Mouse (Mus musculus) neural tube, embryonic 13.5 days (tissue): Measurements from ENCODE around the gene Hpdl. TPM values are rescaled to one million over a fixed set of nuclear protein-coding genes. Genes with fewer than 3 reads are reported as not detected.

Source experiments
- ATAC-seq: fragments of 200-750 bp; cut with Nextera tagmentation; 2 replicates; pipeline ENCODE4 v1.8.0; 2017; ENCODE audit warnings: low read depth, mild to moderate bottlenecking, moderate TSS enrichment, moderate library complexity
- H3K27ac ChIP-seq: fragments of 300-500 bp; sonication (generic); replicated peaks from 2 replicates; pipeline ENCODE4 v1.5.1; 2015; ENCODE audit warnings: moderate library complexity, mild to moderate bottlenecking, inconsistent platforms
- H3K27me3 ChIP-seq: fragments of 300-500 bp; sonication (generic); 2 replicates; pipeline ENCODE4 v1.6.1; 2015; ENCODE audit warnings: mild to moderate bottlenecking, inconsistent platforms
- H3K36me3 ChIP-seq: fragments of 300-500 bp; sonication (generic); 2 replicates; pipeline ENCODE4 v1.6.1; 2015; ENCODE audit warnings: mild to moderate bottlenecking, inconsistent platforms
- H3K4me1 ChIP-seq: fragments of 300-500 bp; sonication (generic); replicated peaks from 2 replicates; pipeline ENCODE4 v1.6.1; 2015; ENCODE audit warnings: inconsistent platforms
- H3K4me2 ChIP-seq: fragments of 300-500 bp; sonication (generic); 2 replicates; pipeline ENCODE4 v1.6.1; 2015; ENCODE audit warnings: inconsistent platforms, mild to moderate bottlenecking, moderate library complexity
- H3K4me3 ChIP-seq: fragments of 300-500 bp; sonication (generic); 2 replicates; pipeline ENCODE4 v1.5.1; 2015; ENCODE audit warnings: mild to moderate bottlenecking, inconsistent platforms
- H3K9ac ChIP-seq: fragments of 300-500 bp; sonication (generic); 2 replicates; pipeline ENCODE4 v1.6.1; 2015; ENCODE audit warnings: moderate library complexity, mild to moderate bottlenecking, inconsistent platforms
- H3K9me3 ChIP-seq: fragments of 300-500 bp; sonication (generic); 2 replicates; pipeline ENCODE4 v1.6.1; 2016; ENCODE audit warnings: inconsistent platforms
- WGBS: fragments of 180-500 bp; shearing (Covaris S2); methylation state at CpG from one replicate; pipeline ENCODE4 v1.1.7; 2015; 5-methylcytosine and 5-hydroxymethylcytosine counted together
- polyA plus RNA-seq: library from polyadenylated mRNA; unstranded; fragments of >200 nt; fragmentation: Nextera tagmentation; extraction: Ambion mirVana; gene quantifications from 2 replicates; pipeline ENCODE4 v1.2.1, GENCODE M21; 2015

Hpdl gene
- polyA plus RNA-seq, 1 experiment from 2014 or later = 2.7 TPM

- H3K4me2 ChIP-seq = no peak overlapping the region
- WGBS = 2% methylated on average over 4 of the region's 4 CpGs
- 0 out of 2 replicates have a peak overlapping the region, but pooled peaks have one; percentile 2 for H3K9ac ChIP-seq
- H3K9me3 ChIP-seq = no peaks in the 10 kb centered on the region
- no peaks in the 10 kb centered on the region for H3K27me3 ChIP-seq
- H3K27ac ChIP-seq = no peak overlapping the region
- no peak for ATAC-seq
- H3K36me3 ChIP-seq = no peaks in the 10 kb centered on the region
- no peak overlapping the region for H3K4me3 ChIP-seq
- peaks cover 38% of the 10 kb centered on the region for H3K4me1 ChIP-seq
These were observed 6.3 kb upstream of the Hpdl start for GRCm38 (mm10) chr4:116827819-116828218.

GRCm38 (mm10) chr4:116824541-116825004 is 3.1 kb upstream of the Hpdl start:
- Histone ChIP-seq H3K36me3 (no peaks in the 10 kb centered on the region), H3K9ac (peak overlapping the region; percentile 73), H3K4me3 (peak overlapping the region; percentile 51), H3K4me1 (peaks cover 38% of the 10 kb centered on the region), H3K9me3 (no peaks in the 10 kb centered on the region), H3K27me3 (peaks cover 23% of the 10 kb centered on the region), H3K27ac (peak overlapping the region; percentile 80), H3K4me2 (peak overlapping the region; percentile 64)
- peak; percentile 60 for ATAC-seq
- 2% methylated on average over 29 of the region's 29 CpGs for WGBS

DNA sequence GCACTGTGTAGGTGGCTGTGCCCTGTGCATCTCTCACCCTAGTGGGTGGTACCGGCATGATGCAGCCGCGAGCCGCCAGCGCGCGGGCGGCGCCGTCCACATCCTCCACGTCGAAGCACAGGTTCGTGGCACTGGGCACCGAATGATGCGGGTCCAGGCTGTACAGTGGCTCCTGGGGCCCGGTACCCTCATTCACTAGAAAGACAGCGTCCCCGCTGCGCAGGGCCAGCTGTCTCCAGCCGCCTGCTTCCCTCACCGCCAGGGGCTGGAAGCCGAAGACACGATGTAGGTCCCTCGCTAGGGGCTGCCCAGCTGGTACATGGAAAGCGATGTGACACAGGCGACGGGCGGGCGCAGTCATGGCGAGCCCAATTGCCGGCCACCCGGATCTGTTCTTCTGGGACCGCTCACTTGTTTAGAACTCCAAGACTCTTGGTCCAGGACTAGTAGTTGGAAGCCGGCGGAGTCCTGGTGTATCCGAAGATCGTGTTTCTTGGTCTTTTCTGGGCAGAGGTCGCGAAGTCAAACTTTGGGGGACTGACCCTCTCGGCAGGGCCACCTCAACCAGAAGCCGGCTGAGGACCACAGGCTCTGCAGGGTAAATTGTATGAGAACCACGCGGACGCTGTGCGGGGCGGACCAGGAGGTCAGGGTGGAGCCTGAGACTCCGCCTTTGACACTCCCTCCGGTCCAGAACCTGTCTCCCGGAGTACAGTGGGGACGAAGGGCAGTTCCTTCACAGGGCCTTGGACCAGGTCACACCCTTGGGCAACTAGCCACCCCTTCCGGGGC is 409 bp downstream of the Hpdl start:
- H3K9me3 ChIP-seq = no peaks in the 10 kb centered on the region
- H3K4me1 ChIP-seq = peaks cover 29% of the 10 kb centered on the region
- ATAC-seq = peak; percentile 65
- H3K36me3 ChIP-seq = no peaks in the 10 kb centered on the region; the same call in 1 of the 2 replicates
- WGBS = under 1% methylated on average over 51 of the region's 51 CpGs
- peaks cover 26% of the 10 kb centered on the region for H3K27me3 ChIP-seq
- peak overlapping the region; percentile 90 for H3K4me2 ChIP-seq
- H3K4me3 ChIP-seq = peak overlapping the region; percentile 43
- H3K27ac ChIP-seq = no peak overlapping the region
- peak overlapping the region; percentile 67 for H3K9ac ChIP-seq

DNA sequence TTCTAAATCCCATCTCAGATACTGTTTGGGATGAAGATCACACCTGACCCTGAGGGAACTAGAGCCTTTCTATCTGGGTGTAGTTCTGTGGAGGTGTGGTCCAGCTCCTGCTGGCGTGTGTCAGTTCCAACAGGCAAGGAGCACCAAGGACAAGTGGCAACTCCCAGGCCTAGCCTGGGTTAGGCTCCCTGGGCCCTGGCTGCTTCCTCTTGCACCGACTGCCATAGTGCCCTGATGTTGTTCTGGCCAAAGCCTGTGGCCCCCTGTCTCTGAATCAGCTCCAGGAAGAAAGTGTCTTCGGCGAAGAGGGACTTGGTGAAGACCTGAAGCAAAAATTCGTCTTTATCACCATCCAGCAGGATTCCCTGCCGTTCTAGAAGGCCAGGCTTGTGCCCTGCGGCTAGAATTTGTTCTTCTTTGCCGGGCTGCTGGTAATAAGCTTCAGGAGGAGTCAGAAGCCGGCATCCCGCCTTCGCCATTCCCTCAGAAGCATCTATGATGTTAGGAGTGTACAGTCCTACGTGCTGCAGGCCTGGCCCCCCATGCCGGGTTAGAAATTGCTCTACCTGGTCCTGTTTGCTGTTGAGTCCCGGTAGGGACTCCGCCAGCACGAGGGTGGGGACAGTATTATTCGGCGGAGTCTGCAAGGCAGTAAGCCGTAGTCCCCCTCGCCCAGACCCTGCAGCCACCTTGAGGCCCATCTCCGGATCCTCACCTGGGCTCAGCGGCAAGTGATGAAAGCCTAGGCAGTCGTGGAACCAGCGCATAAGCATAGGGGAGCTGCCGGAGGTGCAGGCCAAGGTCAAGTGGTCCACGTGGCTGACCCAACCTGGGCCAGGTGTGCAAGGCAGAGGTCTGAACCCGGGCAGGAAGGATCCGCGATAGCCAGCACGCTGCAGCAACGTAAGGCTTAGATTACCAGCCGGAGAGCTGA is 1.3 kb downstream of the Hpdl start:
- peak overlapping the region; percentile 90 for H3K4me2 ChIP-seq
- no peaks in the 10 kb centered on the region for H3K9me3 ChIP-seq
- 21% methylated on average over 32 of the region's 32 CpGs for WGBS
- peak overlapping the region; percentile 43 for H3K4me3 ChIP-seq
- no peak overlapping the region for H3K27ac ChIP-seq
- ATAC-seq = 0 out of 2 replicates have a peak, but pooled peaks have one; percentile 12
- no peaks in the 10 kb centered on the region; the same call in 1 of the 2 replicates for H3K36me3 ChIP-seq
- H3K4me1 ChIP-seq = peaks cover 23% of the 10 kb centered on the region
- H3K27me3 ChIP-seq = peaks cover 26% of the 10 kb centered on the region
- H3K9ac ChIP-seq = peak overlapping the region; percentile 67

- no peak overlapping the region for H3K4me3 ChIP-seq
- no peak for ATAC-seq
- no peak overlapping the region for H3K27ac ChIP-seq
- H3K36me3 ChIP-seq = no peaks in the 10 kb centered on the region; the same call in 1 of the 2 replicates
- H3K27me3 ChIP-seq = peaks cover 26% of the 10 kb centered on the region
- H3K9me3 ChIP-seq = no peaks in the 10 kb centered on the region
- H3K4me1 ChIP-seq = peaks cover 13% of the 10 kb centered on the region
- 93% methylated on average over 6 of the region's 6 CpGs for WGBS
- H3K4me2 ChIP-seq = no peak overlapping the region
- no peak overlapping the region for H3K9ac ChIP-seq
These were observed 4.0 kb downstream of the Hpdl start for GRCm38 (mm10) chr4:116817486-116817885.

GRCm38 (mm10) chr4:116815276-116815675 is 6.2 kb downstream of the Hpdl start:
- H3K9me3 ChIP-seq = no peaks in the 10 kb centered on the region
- no peak overlapping the region for H3K9ac ChIP-seq
- H3K27ac ChIP-seq = no peak overlapping the region
- 80% methylated on average over 5 of the region's 5 CpGs for WGBS
- peaks cover 10% of the 10 kb centered on the region for H3K27me3 ChIP-seq
- no peak for ATAC-seq
- H3K4me2 ChIP-seq = no peak overlapping the region
- no peak overlapping the region for H3K4me3 ChIP-seq
- H3K4me1 ChIP-seq = no peaks in the 10 kb centered on the region
- no peaks in the 10 kb centered on the region; the same call in 1 of the 2 replicates for H3K36me3 ChIP-seq

GRCm38 (mm10) chr4:116811012-116811411 is 10.5 kb downstream of the Hpdl start:
- no peak for ATAC-seq
- H3K4me2 ChIP-seq = no peak overlapping the region
- H3K36me3 ChIP-seq = no peaks in the 10 kb centered on the region
- no peak overlapping the region for H3K9ac ChIP-seq
- no peaks in the 10 kb centered on the region for H3K27me3 ChIP-seq
- no peaks in the 10 kb centered on the region for H3K9me3 ChIP-seq
- H3K4me3 ChIP-seq = no peak overlapping the region
- H3K27ac ChIP-seq = no peak overlapping the region
- H3K4me1 ChIP-seq = peaks cover 13% of the 10 kb centered on the region
- 81% methylated on average over 3 of the region's 3 CpGs for WGBS

GRCm38 (mm10) chr4:116807197-116808129 is 14.0 kb downstream of the Hpdl start, which contains the start of the genes Toe1 and Mutyh:
Gene Toe1, minus strand, starts transcription at chr4:116807640.
Gene Mutyh, plus strand, starts transcription at chr4:116807723.
- Histone ChIP-seq H3K4me3 (peak within 1 kb of the TSS; percentile 79), H3K36me3 (peaks cover 31% of the 10 kb centered on the region), H3K4me1 (peaks cover 14% of the 10 kb centered on the region), H3K27ac (peak within 1 kb of the TSS; percentile 95), H3K9me3 (no peaks in the 10 kb centered on the region), H3K9ac (peak within 1 kb of the TSS; percentile 84), H3K4me2 (peak within 1 kb of the TSS; percentile 77), H3K27me3 (no peaks in the 10 kb centered on the region)
- ATAC-seq = peak; percentile 99
- 0% methylated on average over 58 of the region's 58 CpGs for WGBS

DNA sequence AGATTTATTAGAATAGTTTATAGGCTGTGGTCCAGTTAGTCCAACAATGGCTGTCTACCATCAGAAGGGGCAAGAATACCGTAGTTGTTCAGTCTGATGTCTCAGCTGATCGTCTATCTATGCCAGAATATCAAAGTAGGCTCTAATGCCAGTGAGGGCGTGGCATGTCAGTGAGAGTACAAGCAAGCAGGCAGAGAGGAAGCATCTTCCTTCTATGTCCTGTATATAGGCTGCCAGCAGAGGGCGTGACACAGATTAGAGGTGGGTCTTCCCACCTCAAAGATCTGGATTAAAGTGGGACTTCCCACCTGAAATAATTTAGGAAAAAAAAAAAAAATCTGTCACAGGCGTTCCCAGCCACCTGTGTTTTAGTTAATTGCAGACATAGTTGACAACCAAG is 21.6 kb downstream of the Hpdl start:
- H3K4me2 ChIP-seq = no peak overlapping the region

GRCm38 (mm10) chr4:116796442-116797110 is 24.9 kb downstream of the Hpdl start:
- Histone ChIP-seq H3K27ac (no peak overlapping the region), H3K4me3 (no peak overlapping the region), H3K27me3 (no peaks in the 10 kb centered on the region), H3K36me3 (peaks cover 4% of the 10 kb centered on the region; the same call in 1 of the 2 replicates), H3K4me1 (no peaks in the 10 kb centered on the region), H3K9me3 (no peaks in the 10 kb centered on the region), H3K9ac (no peak overlapping the region), H3K4me2 (no peak overlapping the region)
- no peak for ATAC-seq
- 72% methylated on average over 1 of the region's 1 CpGs for WGBS

More for the DNA sequence above, 21.6 kb downstream of the Hpdl start:
- H3K27me3 ChIP-seq = no peaks in the 10 kb centered on the region
- 42% methylated on average over 5 of the region's 5 CpGs for WGBS
- no peak overlapping the region for H3K4me3 ChIP-seq
- no peaks in the 10 kb centered on the region for H3K9me3 ChIP-seq
- H3K36me3 ChIP-seq = peaks cover 36% of the 10 kb centered on the region
- H3K4me1 ChIP-seq = no peaks in the 10 kb centered on the region
- no peak for ATAC-seq
- H3K27ac ChIP-seq = no peak overlapping the region
- H3K9ac ChIP-seq = no peak overlapping the region
